Mouse (Mus musculus) brain, embryonic 14.5 days (tissue): ENCODE results near the gene Rln1.

Source experiments
- CTCF ChIP-seq: fragments of 200-500 bp; IDR thresholded peaks from 2 replicates; pipeline ENCODE4 v1.5.1; 2012; ENCODE audit warnings: inconsistent platforms, mild to moderate bottlenecking, moderate library complexity, borderline replicate concordance; ENCODE audit not compliant: insufficient read depth, insufficient read length; ENCODE audit errors: extremely low read depth
- POLR2A ChIP-seq: fragments of 200-500 bp; IDR thresholded peaks from 2 replicates; pipeline ENCODE4 v1.6.1; 2012; ENCODE audit warnings: mild to moderate bottlenecking, inconsistent platforms, borderline replicate concordance; ENCODE audit not compliant: poor library complexity, insufficient read depth, insufficient read length, severe bottlenecking; ENCODE audit errors: extremely low read depth

DNA sequence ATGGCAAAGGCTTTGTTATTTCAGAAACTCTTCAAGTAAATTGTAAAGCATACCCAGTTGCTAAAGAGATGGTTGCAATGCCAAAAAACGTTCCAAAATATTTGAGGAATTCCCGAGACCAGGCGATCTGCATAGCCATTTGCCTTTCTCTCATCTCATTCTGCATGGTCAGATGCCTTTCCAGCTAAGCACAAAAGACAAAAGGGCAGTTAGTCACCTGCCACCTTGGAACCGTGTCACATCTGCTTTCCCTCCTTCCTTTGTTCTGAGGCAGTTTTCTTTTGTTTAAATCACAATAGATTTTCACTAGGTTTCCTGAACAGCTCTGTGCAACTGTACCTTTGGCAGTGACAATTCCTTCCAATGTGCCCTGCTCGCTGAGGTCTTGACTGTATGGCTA, 16.5 kb upstream of the Rln1 start:
- TF ChIP-seq CTCF (no peak), POLR2A (no peak)
